Mouse (Mus musculus): ENCODE measurements around the gene Defb19.
A peak's percentile ranks its signal among the peaks of the same experiment; 100 is the strongest.

- no peak for TF ChIP-seq POLR2A (IDR thresholded peaks at IDR 0.05; ENCODE audit: low read depth, low read length)
- TF ChIP-seq CTCF (IDR thresholded peaks at IDR 0.05; ENCODE audit: extremely low read depth, insufficient read length, insufficient replicate concordance, low read depth, low read length), result peak; percentile 73; the same call in 1 of the 2 replicates
These were observed 26.2 kb downstream of the Defb19 start for GRCm38 (mm10) chr2:152553774-152554423.

Data from small intestine, adult 2 months (tissue).